Mouse (Mus musculus) intestine, postnatal 0 days (tissue): ENCODE measurements at regions not wholly inside any gene's neighbourhood (a gene's known extent, or its start where the extent isn't known, plus 50 kb on each side); places are given as distances from the start of the nearest gene placed in this dataset.

Source experiments
- ATAC-seq: fragments of 200-750 bp; cut with Nextera tagmentation; 2 replicates; pipeline ENCODE4 v1.8.0; 2017; ENCODE audit warnings: mild to moderate bottlenecking, moderate TSS enrichment, moderate library complexity
- H3K27ac ChIP-seq: fragments of 300-500 bp; sonication (generic); 2 replicates; pipeline ENCODE4 v1.5.1; 2014; ENCODE audit warnings: mild to moderate bottlenecking, low read depth, low read length, moderate library complexity
- H3K27me3 ChIP-seq: fragments of 300-500 bp; sonication (generic); replicated peaks from 2 replicates; pipeline ENCODE4 v1.6.1; 2014; ENCODE audit warnings: low read length, mixed read lengths; ENCODE audit not compliant: control insufficient read depth, insufficient read depth
- H3K36me3 ChIP-seq: fragments of 300-500 bp; sonication (generic); 2 replicates; pipeline ENCODE4 v1.6.1; 2014; ENCODE audit warnings: mild to moderate bottlenecking, moderate library complexity; ENCODE audit not compliant: control insufficient read depth, insufficient read depth
- H3K4me1 ChIP-seq: fragments of 300-500 bp; sonication (generic); replicated peaks from 2 replicates; pipeline ENCODE4 v1.6.1; 2014; ENCODE audit warnings: antibody characterized with exemption, low read length, mixed read lengths; ENCODE audit not compliant: control insufficient read depth, insufficient read depth
- H3K4me2 ChIP-seq: fragments of 300-500 bp; sonication (generic); replicated peaks from 2 replicates; pipeline ENCODE4 v1.6.1; 2014; ENCODE audit warnings: low read depth, mild to moderate bottlenecking, moderate library complexity
- H3K4me3 ChIP-seq: fragments of 300-500 bp; sonication (generic); 2 replicates; pipeline ENCODE4 v1.5.1; 2014; ENCODE audit warnings: low read depth, low read length
- H3K9ac ChIP-seq: fragments of 300-500 bp; sonication (generic); 2 replicates; pipeline ENCODE4 v1.6.1; 2014; ENCODE audit warnings: mild to moderate bottlenecking, low read depth, low read length
- H3K9me3 ChIP-seq: fragments of 300-500 bp; sonication (generic); 2 replicates; pipeline ENCODE4 v1.6.1; 2016; ENCODE audit warnings: mixed run types; ENCODE audit not compliant: control insufficient read depth
- CTCF ChIP-seq: sonication (generic); IDR thresholded peaks from 2 replicates; pipeline ENCODE4 v1.5.1; 2016; ENCODE audit warnings: low read depth, mild to moderate bottlenecking, control low read depth, antibody characterized with exemption, moderate library complexity
- WGBS: fragments of 180-500 bp; shearing (Covaris S2); extraction: QIAGEN DNeasy Blood & Tissue Kit; methylation state at CpG from one replicate; pipeline ENCODE4 v1.1.7; 2014; 5-methylcytosine and 5-hydroxymethylcytosine counted together

DNA sequence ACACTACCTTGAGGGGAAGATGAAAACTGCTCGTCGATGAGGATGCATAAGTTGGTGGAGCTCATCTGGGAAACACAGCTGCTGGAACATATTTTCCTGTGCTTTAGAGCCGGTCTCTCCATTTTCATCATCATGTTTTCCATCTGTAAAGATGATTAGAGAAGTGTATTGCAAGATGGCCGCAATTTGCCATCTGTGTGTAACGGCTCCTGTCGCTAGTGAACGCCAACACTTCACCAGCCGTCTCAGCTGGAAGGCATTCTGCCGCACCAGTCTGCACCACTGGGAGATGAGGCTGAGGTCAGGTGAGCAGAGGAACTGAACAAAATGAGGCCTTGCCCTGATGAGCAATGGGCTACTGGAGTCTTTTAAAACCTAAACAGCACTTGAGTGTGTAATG lies 57.4 kb downstream of the Gm21962 start:
- no peak overlapping the region for H3K9ac ChIP-seq
- WGBS: 90% methylated on average over 9 of the region's 9 CpGs
- no peak overlapping the region for H3K4me2 ChIP-seq

DNA sequence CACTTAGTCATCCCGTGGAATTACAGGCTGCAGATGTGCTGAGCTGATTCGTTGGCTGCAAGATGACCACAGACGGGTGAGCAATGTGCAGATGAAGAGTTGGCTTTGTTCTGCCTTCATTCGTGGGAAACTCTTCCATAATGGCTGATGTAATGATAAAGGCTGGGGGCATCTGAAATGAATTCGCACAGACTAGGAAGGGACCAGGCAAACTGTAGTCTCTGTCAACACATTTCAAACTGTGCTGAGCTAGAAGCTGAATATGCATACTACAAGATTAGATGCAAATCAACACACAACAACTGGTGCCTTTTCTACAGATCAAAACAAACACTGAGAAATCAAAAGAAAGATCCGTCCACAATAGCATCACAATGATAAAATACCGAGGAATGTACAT lies 58.1 kb downstream of the Gm21962 start:
- TF ChIP-seq CTCF: no peak

More for the DNA sequence above, 57.4 kb downstream of the Gm21962 start:
- no peaks in the 10 kb centered on the region for H3K9me3 ChIP-seq
- no peak for TF ChIP-seq CTCF
- H3K4me1 ChIP-seq: no peaks in the 10 kb centered on the region
- H3K27me3 ChIP-seq: no peaks in the 10 kb centered on the region
- no peak for ATAC-seq
- H3K27ac ChIP-seq: no peak overlapping the region
- no peak overlapping the region for H3K4me3 ChIP-seq
- no peaks in the 10 kb centered on the region for H3K36me3 ChIP-seq

DNA sequence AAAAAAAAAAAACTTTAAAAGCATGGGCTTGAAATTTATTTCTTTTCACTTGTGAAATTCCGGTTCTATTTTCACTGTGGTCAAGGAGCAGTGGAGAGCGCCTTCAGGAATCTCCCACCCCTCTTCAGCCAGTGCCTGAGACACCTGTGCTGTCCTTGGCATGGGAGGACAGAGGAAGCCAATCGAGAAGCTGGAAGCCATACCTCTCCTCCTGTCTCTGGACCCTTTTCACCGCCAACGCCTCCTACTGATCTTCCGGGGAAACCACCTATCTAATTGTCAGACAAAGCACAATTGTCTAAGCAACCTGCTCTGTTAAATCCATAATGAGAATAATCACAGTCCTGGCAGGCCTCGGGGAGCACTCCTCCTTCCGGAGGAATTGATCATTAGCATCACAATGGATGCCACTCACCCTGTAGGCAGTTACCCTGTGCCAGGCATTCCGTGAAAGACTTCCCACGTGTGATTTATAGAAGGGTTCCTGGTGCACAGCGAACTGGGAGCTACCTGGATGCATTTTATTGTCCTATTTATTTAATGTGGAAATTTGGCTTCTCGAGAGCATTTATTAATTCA lies 66.0 kb downstream of the Gm21962 start:
- Histone ChIP-seq H3K9me3 (no peaks in the 10 kb centered on the region), H3K36me3 (no peaks in the 10 kb centered on the region), H3K27me3 (no peaks in the 10 kb centered on the region), H3K4me3 (no peak overlapping the region), H3K9ac (no peak overlapping the region), H3K4me1 (no peaks in the 10 kb centered on the region), H3K27ac (no peak overlapping the region), H3K4me2 (no peak overlapping the region)
- 71% methylated on average over 12 of the region's 12 CpGs for WGBS
- no peak for TF ChIP-seq CTCF
- no peak for ATAC-seq

More for the DNA sequence above, 58.1 kb downstream of the Gm21962 start:
- H3K9ac ChIP-seq: no peak overlapping the region
- WGBS: 70% methylated on average over 7 of the region's 7 CpGs
- no peaks in the 10 kb centered on the region for H3K27me3 ChIP-seq
- H3K27ac ChIP-seq: no peak overlapping the region
- H3K4me2 ChIP-seq: no peak overlapping the region
- H3K4me1 ChIP-seq: no peaks in the 10 kb centered on the region
- ATAC-seq: no peak
- no peak overlapping the region for H3K4me3 ChIP-seq
- H3K36me3 ChIP-seq: no peaks in the 10 kb centered on the region
- H3K9me3 ChIP-seq: no peaks in the 10 kb centered on the region

DNA sequence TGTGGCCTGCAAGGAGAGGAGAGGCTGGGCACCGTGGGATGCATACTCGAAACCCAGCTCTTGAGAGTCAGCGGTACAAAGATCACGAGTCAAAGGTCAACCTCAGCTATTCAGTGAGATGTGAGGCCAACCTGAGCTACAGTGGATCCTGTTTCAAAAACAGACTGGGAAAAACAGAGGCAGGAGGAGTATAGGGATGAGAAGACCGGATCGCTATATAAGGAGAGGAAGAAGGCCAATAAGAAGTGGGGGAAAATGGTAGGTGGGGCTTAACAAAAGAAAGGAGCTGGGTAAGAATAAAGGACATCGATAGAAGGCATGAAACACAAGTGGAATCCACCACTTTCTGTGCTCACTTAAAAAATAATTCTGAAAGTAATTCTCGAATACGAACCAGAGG lies 70.2 kb downstream of the Gm21962 start:
- Histone ChIP-seq H3K36me3 (no peaks in the 10 kb centered on the region), H3K27ac (no peak overlapping the region), H3K9ac (no peak overlapping the region), H3K9me3 (no peaks in the 10 kb centered on the region), H3K27me3 (no peaks in the 10 kb centered on the region), H3K4me3 (no peak overlapping the region), H3K4me1 (no peaks in the 10 kb centered on the region), H3K4me2 (no peak overlapping the region)
- ATAC-seq: no peak
- 78% methylated on average over 9 of the region's 9 CpGs for WGBS
- no peak for TF ChIP-seq CTCF

DNA sequence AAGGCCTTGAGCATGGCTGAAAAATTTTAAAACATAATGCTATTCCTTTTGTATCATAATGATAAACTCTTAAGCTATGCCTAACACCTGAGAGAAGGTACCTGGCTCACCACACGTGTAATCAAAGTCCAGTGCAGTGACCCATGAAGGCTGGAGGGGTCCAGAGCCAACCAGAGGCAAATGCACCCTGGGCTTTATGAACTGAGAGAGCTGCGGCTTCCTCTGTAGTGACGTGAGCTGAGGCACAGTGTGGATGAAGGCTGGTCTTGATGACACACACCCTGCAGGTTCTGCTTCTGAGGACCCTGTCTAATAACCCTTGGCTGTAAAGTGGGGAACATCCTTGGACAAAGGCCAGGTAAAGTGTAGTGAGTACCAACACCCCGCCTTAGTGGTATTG lies 70.8 kb downstream of the Gm21962 start:
- H3K27me3 ChIP-seq: no peaks in the 10 kb centered on the region
- H3K4me1 ChIP-seq: no peaks in the 10 kb centered on the region
- H3K27ac ChIP-seq: no peak overlapping the region
- H3K36me3 ChIP-seq: no peaks in the 10 kb centered on the region
- no peaks in the 10 kb centered on the region for H3K9me3 ChIP-seq
- no peak for ATAC-seq
- WGBS: 86% methylated on average over 4 of the region's 4 CpGs
- H3K9ac ChIP-seq: no peak overlapping the region
- no peak overlapping the region for H3K4me3 ChIP-seq
- TF ChIP-seq CTCF: no peak
- no peak overlapping the region for H3K4me2 ChIP-seq

DNA sequence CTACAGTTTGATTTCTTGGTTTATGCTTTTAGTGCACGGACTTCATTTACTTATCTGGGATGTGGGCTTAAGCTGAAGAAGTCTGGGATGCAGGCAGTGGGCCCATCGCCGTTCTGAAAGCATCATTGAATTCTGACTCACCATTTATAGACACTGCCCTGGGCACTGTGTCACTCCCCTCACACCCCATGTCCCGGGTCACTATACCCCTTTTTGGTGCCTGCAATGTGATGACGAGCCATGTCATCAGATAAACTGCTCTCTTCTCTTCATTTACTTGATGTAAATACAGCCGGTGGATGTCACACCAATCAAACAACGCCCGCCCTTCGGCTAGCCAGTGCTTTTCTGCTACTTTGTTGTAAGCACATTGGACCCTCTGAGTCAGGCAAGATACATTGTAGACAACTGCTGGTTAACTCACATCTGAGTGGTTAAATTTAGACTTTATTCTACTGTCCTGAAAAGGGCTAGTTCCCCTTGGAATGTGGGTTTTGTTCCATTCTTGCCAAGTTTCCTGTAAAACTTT lies 80.5 kb downstream of the Gm21962 start:
- H3K4me1 ChIP-seq: no peaks in the 10 kb centered on the region
- H3K27ac ChIP-seq: no peak overlapping the region
- H3K36me3 ChIP-seq: no peaks in the 10 kb centered on the region
- H3K9me3 ChIP-seq: no peaks in the 10 kb centered on the region
- H3K4me2 ChIP-seq: no peak overlapping the region
- no peaks in the 10 kb centered on the region for H3K27me3 ChIP-seq
- ATAC-seq: no peak
- no peak for TF ChIP-seq CTCF
- 85% methylated on average over 9 of the region's 9 CpGs for WGBS
- H3K4me3 ChIP-seq: no peak overlapping the region
- H3K9ac ChIP-seq: no peak overlapping the region
